Mouse (Mus musculus) cortical plate, adult 2 months (tissue): Measurements from ENCODE around the gene Chst4.

Source experiments
- CTCF ChIP-seq: fragments of 200-500 bp; IDR thresholded peaks from 2 replicates; pipeline ENCODE4 v1.5.1; 2011; ENCODE audit warnings: mild to moderate bottlenecking, control low read depth, low read length; ENCODE audit not compliant: insufficient read depth; ENCODE audit errors: extremely low read depth
- POLR2A ChIP-seq: fragments of 200-500 bp; IDR thresholded peaks from 2 replicates; pipeline ENCODE4 v1.6.1; 2011; ENCODE audit warnings: mild to moderate bottlenecking, low read length, control low read depth; ENCODE audit not compliant: insufficient read depth; ENCODE audit errors: extremely low read depth

DNA sequence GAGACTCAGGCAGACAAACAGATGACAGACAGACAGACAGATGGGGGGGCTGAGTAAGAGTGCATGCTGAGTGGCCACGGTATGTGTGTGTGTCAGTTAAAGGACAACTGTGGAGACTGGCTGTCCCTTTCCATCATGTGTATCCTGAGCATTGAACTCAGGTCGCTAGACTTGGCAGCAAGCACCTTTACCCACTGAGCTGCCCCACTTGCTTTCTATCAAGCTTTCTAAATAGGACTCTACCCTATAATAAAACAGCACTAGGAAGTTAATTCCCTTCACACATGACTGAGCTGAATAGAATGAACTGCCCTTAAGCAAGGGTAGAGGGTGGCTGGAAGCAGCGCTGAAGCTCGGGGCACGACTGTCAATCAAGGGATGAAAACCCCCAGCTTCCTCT lies 47.4 kb downstream of the Chst4 start:
- TF ChIP-seq POLR2A (no peak), CTCF (no peak)
